Mouse (Mus musculus) ovary, adult 10 weeks (tissue): ENCODE data around the gene Pea15a. TPM values are rescaled to one million over a fixed set of nuclear protein-coding genes. Genes with fewer than 3 reads are reported as not detected.

Experiments
- polyA plus RNA-seq: library from polyadenylated mRNA; stranded (reverse); fragments of 350-450 nt; fragmentation: Illumina TruSeq; extraction: RNeasy Lipid Tissue Mini Kit (QIAGEN cat#74804); gene quantifications from one replicate; pipeline ENCODE4 v1.2.3, GENCODE M21; 2014

Gene Pea15a
- 70.2 TPM for polyA plus RNA-seq

DNA sequence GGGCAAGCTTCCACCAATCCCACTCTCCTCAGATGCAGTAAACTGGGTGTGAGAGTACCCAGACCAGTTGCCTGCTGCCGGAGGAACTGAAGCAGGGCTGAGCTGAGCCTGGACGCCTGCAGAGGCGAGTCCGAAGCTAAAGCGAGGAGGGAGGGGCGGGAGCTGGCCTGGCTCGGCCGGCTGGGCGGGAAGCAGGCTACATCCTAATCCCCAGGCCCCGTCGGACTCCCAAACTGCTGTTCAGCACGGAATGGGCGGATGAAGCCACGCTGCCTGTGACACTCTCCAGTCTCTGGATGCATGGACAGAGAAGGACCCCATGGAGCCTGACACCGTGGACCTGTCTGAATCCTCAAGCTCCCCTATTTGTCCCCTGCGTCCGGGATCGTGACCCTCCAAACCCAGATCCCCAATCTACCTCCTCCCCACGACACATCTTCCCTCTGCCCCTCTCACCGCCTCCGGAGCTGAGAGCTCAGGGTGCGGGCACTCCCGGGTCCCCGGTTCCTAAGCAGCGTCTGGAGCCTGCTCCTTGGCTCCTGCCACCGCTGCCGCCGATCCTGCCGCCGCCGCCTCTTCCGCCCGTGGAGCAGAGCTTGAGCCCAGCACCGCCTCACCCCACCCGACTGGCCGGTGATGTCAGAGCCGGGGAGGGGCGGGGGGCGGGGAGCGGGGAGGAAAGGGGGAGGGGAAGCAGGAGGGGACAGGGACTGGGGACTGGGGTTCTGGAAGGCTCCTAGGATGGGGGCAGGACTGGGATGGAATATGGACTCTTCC, at the start of gene Pea15a:
Gene Pea15a, minus strand, starts transcription at position 664 of the 777 bp plus-strand sequence.

DNA sequence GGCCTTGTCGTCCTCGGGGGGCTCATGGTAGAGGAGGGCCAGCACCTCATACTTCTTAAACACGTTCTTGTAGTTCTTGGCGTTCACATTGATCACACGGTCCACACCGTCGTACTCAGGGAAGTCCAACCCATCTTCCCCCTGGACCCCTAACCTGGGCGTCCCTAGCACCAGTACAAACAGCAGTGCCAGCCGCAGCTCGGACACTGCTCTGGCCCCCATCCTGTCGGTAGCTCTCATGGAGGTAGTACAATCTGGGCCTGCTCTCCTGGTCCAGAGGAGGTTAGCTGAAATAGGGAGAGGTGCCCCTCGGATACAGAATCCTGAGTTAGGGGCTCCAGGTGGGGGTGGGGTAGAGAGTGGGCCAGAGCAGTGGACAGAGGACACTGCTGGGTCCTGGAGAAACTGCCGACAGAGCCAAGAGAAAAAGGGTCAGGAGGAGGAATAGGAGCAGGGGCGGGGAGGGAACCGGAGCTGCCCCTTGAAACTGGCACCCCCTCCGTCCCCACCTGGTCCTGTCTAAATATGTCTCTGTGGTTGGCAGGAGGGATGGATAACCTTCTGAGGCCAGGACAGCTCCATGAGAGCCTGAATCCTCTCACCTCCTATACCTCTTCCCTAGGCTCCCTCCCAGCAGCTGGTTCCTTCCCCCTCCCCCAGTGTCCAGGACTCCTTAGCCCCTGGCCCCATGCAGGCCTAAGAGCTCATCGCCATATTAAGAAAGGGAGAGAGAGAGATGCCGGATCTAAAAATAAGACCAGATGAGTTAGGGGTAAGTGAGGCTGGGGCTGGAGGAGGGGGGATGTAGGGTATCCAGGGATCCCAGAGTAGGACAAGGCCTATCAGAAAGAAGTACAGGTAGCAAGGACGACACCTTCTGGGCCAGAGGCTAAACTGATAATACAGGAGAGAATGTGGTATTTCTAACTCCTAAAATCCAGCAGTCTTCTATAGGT, 13.1 kb upstream of the Pea15a start, which contains the start of gene Casq1:
Gene Casq1, minus strand, starts transcription at position 418 of the 956 bp plus-strand sequence.

DNA sequence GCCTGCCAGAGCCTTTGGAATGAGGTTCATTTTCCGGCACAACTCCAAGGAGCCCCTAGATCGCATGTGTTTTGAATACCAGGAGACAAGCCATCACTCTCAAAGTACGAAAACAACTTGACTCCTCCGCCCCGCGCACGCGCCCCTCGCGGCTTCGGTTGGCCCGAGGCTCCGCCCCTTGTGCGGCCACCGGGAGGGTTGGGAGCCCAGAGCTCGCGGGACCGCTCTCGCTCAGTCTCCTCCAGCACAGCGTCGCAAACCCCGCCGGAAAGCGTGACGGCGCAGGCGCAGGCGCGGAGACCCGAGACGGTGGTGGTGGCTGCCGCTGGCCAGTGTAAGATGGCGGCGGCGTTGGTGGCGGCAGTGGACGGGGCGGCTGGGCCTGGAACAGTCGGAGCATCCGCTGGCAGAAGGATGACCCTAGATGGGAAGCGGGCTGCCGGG, 58.7 kb downstream of the Pea15a start, which contains the start of gene Dcaf8:
Gene Dcaf8, plus strand, starts transcription at position 250 of the 444 bp plus-strand sequence.

Other genes with a start within 250 kb of the Pea15a start
- gene Vangl2, start 178.4 kb downstream of the Pea15a start, polyA plus RNA-seq: 8.0 TPM
- not detected for gene Nhlh1, start 149.2 kb downstream of the Pea15a start, polyA plus RNA-seq
- gene Copa, start 124.3 kb downstream of the Pea15a start, polyA plus RNA-seq: 201 TPM
- gene Ncstn, start 124.0 kb downstream of the Pea15a start, polyA plus RNA-seq: 21.3 TPM
- gene Pex19, start 80.0 kb downstream of the Pea15a start, polyA plus RNA-seq: 67.5 TPM
- 106 TPM for gene Dcaf8, start 58.7 kb downstream of the Pea15a start, polyA plus RNA-seq
- 0.68 TPM for gene Casq1, start 13.1 kb upstream of the Pea15a start, polyA plus RNA-seq
- gene Atp1a4, start 51.6 kb upstream of the Pea15a start, polyA plus RNA-seq: not detected
- 0.97 TPM for gene Igsf8, start 54.8 kb upstream of the Pea15a start, polyA plus RNA-seq
- gene Atp1a2, start 91.3 kb upstream of the Pea15a start, polyA plus RNA-seq: 7.5 TPM
- not detected for gene Kcnj9, start 122.5 kb upstream of the Pea15a start, polyA plus RNA-seq
- 1.3 TPM for gene Kcnj10, start 134.4 kb upstream of the Pea15a start, polyA plus RNA-seq
- 26.4 TPM for gene Pigm, start 169.7 kb upstream of the Pea15a start, polyA plus RNA-seq